Mouse (Mus musculus) limb, embryonic 10.5 days (tissue): ENCODE measurements around the gene Zfp141. TPM values are rescaled to one million over a fixed set of nuclear protein-coding genes. Genes with fewer than 3 reads are reported as not detected.
"Not testable (repeated sequence)": the region's sequence is repeated elsewhere in the genome, so short reads cannot be mapped to it uniquely, and the experiment has no call there.

Experiments
- DNase-seq: peaks from one replicate; pipeline ENCODE4 v3.0.0-alpha.2; 2017; ENCODE audit warnings: low spot score
- H3K27ac ChIP-seq: fragments of 300-500 bp; sonication (generic); 2 replicates; pipeline ENCODE4 v1.5.1; 2016; ENCODE audit warnings: mild to moderate bottlenecking
- H3K27me3 ChIP-seq: fragments of 300-500 bp; sonication (generic); 2 replicates; pipeline ENCODE4 v1.6.1; 2016; ENCODE audit warnings: low read depth, mild to moderate bottlenecking; ENCODE audit not compliant: poor library complexity, severe bottlenecking
- H3K36me3 ChIP-seq: fragments of 300-500 bp; sonication (generic); 2 replicates; pipeline ENCODE4 v1.6.1; 2016; ENCODE audit warnings: mild to moderate bottlenecking, moderate library complexity
- H3K4me1 ChIP-seq: fragments of 300-500 bp; sonication (generic); 2 replicates; pipeline ENCODE4 v1.6.1; 2016
- H3K4me3 ChIP-seq: fragments of 300-500 bp; sonication (generic); 2 replicates; pipeline ENCODE4 v1.5.1; 2016; ENCODE audit warnings: mild to moderate bottlenecking, moderate library complexity
- H3K9me3 ChIP-seq: fragments of 300-500 bp; sonication (generic); replicated peaks from 2 replicates; pipeline ENCODE4 v1.6.1; 2016; ENCODE audit warnings: mild to moderate bottlenecking
- WGBS: fragments of 180-500 bp; shearing (Covaris S2); methylation state at CpG from one replicate; pipeline ENCODE4 v1.1.7; 2016; 5-methylcytosine and 5-hydroxymethylcytosine counted together
- polyA plus RNA-seq: library from polyadenylated mRNA; unstranded; fragments of >200 nt; fragmentation: Nextera tagmentation; extraction: Ambion mirVana; gene quantifications from 2 replicates; pipeline ENCODE4 v1.2.1, GENCODE M21; 2016

Gene Zfp141
- 17.4 and 19.4 TPM in 2 replicates for polyA plus RNA-seq

DNA sequence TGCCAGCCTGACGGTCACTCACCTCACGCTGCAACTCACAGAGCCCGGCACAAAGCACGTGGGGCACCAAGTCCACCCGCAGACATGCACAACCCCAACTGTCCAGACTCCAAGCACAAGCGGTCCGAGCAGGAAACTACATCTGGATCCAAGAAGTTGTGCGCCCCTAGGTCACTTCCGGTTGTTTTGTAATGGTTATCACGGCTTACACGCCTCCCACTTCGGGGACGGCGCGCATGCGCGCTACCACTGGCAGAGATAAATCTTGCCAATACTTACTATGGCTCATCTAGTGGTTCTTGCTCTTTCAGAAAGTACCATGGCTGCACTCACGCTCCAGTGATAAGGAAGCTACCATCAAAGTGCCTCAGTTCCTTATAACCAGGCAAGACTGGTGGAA is at the start of gene Zfp141:
Gene Zfp141, minus strand, starts transcription at position 153 of the 400 bp plus-strand sequence.
- Histone ChIP-seq H3K36me3 (peaks cover 26% of the 10 kb centered on the region), H3K27ac (peak within 1 kb of the TSS; percentile 85), H3K4me3 (peak within 1 kb of the TSS; percentile 61)
- H3K27me3 ChIP-seq, H3K4me1 ChIP-seq, H3K9me3 ChIP-seq: not testable (repeated sequence)
- peak; percentile 86 for DNase-seq
- 3% methylated on average over 18 of the region's 18 CpGs for WGBS

DNA sequence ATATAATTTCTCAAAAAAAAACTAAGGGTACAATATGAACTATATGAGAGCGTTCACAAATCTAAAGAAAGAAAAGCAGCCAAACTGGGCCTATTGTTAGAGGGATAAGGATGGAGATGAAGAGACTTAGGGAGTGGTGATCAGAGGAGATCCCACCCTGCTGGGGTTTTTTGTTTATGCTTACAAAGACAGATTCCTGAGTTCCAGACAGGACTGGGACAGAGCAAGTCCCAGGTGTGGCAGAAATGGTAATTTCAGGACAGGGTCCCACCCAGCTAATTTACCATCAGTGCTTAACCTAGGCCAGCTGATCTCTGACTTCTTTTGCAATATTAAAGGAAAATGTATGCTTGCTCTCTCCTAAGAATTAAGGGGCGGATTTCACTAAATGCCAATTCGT is 46.2 kb upstream of the Zfp141 start:
- Histone ChIP-seq H3K27ac (no peak overlapping the region), H3K36me3 (no peaks in the 10 kb centered on the region), H3K4me1 (no peaks in the 10 kb centered on the region), H3K9me3 (0 out of 2 replicates have a peak, but pooled peaks cover 2% of the 10 kb centered on the region), H3K4me3 (no peak overlapping the region), H3K27me3 (no peaks in the 10 kb centered on the region)
- DNase-seq, result no peak
- WGBS, result 89% methylated on average over 3 of the region's 3 CpGs

GRCm38 (mm10) chr7:42505186-42505585 is 354 bp downstream of the Zfp141 start:
- 1% methylated on average over 20 of the region's 20 CpGs for WGBS
- Histone ChIP-seq H3K4me3 (peak overlapping the region; percentile 61), H3K36me3 (peaks cover 29% of the 10 kb centered on the region), H3K27ac (peak overlapping the region; percentile 85), H3K9me3 (no peaks in the 10 kb centered on the region), H3K4me1 (no peaks in the 10 kb centered on the region), H3K27me3 (no peaks in the 10 kb centered on the region)
- peak; percentile 57 for DNase-seq

DNA sequence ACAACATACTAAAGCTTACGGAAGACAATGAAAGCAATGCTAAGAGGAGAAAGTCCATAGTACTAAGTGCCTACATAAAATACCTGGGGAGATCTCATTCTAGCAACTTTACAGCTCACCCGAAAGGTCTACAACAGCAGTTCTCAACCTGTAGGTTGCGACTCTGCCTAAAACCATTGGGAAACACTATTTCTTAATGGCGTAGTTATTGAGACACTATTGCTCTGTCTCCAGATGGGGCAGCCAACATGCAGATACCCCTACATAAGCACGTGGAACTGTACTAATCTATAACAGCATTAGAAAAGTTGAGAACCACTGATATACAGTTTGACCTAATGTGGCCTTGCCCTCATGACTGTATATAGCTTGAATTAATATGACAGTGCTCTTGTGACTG is 7.3 kb downstream of the Zfp141 start:
- H3K4me1 ChIP-seq, result no peaks in the 10 kb centered on the region
- 97% methylated on average over 5 of the region's 5 CpGs for WGBS
- peaks cover 85% of the 10 kb centered on the region for H3K36me3 ChIP-seq

DNA sequence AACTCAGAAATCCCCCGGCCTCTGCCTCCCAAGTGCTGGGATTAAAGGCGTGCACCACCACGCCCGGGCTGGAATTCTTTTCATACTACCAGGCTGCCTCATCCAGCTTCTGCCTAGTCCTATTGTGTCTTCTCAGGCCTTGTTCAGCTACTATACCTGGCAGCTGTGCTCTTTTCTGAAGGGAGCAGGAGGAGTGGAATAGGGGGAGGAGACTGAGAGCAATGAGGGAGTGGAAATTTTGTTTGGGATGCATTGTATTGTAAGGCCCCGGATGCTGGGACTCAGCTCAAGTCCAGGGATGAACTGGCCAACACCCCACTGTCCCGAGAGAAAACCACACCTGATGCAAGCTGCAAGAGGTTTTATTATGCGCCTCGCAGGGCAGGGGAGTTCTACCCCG is 8.2 kb downstream of the Zfp141 start:
- H3K36me3 ChIP-seq, result peaks cover 84% of the 10 kb centered on the region

More for the DNA sequence above, 7.3 kb downstream of the Zfp141 start:
- no peaks in the 10 kb centered on the region for H3K27me3 ChIP-seq
- H3K27ac ChIP-seq, result no peak overlapping the region
- H3K9me3 ChIP-seq, result peaks cover 2% of the 10 kb centered on the region; the same call in 1 of the 2 replicates
- no peak for DNase-seq
- no peak overlapping the region for H3K4me3 ChIP-seq

DNA sequence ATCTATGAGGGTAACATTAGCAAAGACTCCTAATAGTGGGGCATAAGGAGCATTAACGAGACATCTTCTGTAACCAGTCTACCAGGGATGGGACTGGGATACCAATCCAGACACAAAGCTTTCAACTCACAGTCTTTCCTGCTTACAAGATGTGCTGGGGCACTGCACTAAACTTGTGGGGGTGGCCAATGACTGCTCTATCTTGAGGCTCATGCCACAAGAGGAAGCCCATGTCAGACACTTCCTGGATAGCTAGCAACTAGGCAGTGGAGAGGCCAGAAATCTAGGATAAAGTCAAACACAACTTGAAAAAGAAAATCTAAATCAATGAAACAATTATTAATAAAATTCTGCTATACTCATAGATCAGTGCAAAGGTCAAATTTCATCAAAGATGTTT is 9.3 kb downstream of the Zfp141 start:
- no peaks in the 10 kb centered on the region for H3K27me3 ChIP-seq
- H3K36me3 ChIP-seq, result peaks cover 73% of the 10 kb centered on the region
- no peak overlapping the region for H3K4me3 ChIP-seq
- H3K4me1 ChIP-seq, result no peaks in the 10 kb centered on the region
- WGBS, result 94% methylated on average over 1 of the region's 1 CpGs
- no peak overlapping the region for H3K27ac ChIP-seq
- DNase-seq, result no peak
- peaks cover 2% of the 10 kb centered on the region; the same call in 1 of the 2 replicates for H3K9me3 ChIP-seq

More for the DNA sequence above, 8.2 kb downstream of the Zfp141 start:
- Histone ChIP-seq H3K4me3 (no peak overlapping the region), H3K27me3 (no peaks in the 10 kb centered on the region), H3K4me1 (no peaks in the 10 kb centered on the region), H3K27ac (no peak overlapping the region), H3K9me3 (peaks cover 2% of the 10 kb centered on the region; the same call in 1 of the 2 replicates)
- 91% methylated on average over 9 of the region's 9 CpGs for WGBS
- DNase-seq, result no peak

GRCm38 (mm10) chr7:42490859-42491258 is 14.7 kb downstream of the Zfp141 start:
- H3K36me3 ChIP-seq, result peaks cover 69% of the 10 kb centered on the region
- WGBS, result 92% methylated on average over 5 of the region's 5 CpGs
- no peak overlapping the region for H3K27ac ChIP-seq

DNA sequence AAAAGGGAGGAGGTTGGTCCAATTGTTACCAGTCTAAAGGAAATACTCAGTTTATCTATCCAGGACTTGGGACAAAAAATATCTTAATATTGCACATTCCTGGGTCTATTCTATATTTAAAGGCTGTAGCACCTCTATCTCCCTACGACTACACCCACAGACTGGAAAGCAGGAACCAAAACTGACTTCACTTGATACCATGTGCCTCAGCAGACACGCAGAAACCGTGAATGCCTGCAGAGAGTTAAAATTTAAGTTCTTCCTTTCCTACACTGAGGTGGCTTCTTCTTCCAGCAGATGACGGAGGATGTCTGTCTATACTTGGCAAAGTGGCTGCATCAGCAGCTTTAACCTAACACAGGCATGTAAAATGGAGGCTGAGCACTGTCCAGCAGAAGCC is 15.2 kb downstream of the Zfp141 start:
- no peak overlapping the region for H3K27ac ChIP-seq
- no peak overlapping the region for H3K4me3 ChIP-seq
- no peak for DNase-seq
- H3K27me3 ChIP-seq, result no peaks in the 10 kb centered on the region
- 96% methylated on average over 4 of the region's 4 CpGs for WGBS
- H3K9me3 ChIP-seq, result peaks cover 2% of the 10 kb centered on the region; the same call in 1 of the 2 replicates
- H3K4me1 ChIP-seq, result no peaks in the 10 kb centered on the region
- H3K36me3 ChIP-seq, result peaks cover 69% of the 10 kb centered on the region

More at GRCm38 (mm10) chr7:42490859-42491258, 14.7 kb downstream of the Zfp141 start:
- Histone ChIP-seq H3K4me3 (no peak overlapping the region), H3K9me3 (peaks cover 2% of the 10 kb centered on the region; the same call in 1 of the 2 replicates), H3K4me1 (no peaks in the 10 kb centered on the region), H3K27me3 (no peaks in the 10 kb centered on the region)
- DNase-seq, result no peak

DNA sequence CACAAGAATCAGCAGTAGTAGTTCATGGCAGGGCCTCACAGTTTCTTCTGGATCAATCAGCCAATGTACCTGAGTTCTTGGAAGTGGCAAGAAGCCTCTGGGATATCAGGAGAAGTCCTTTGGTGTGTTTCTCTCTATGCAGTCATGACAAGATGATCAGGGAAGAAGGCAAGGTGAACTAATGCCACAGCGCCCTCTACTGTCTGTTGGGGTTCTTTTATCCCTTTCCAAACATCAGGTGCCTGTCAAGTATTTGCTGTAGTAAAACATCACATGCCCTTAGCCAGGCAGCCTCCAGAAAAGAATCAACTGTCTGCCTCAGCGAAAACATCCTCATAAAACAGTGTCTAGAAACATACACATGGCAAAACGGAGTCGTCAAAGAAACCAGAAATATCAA is 50.9 kb downstream of the Zfp141 start:
- Histone ChIP-seq H3K36me3 (no peaks in the 10 kb centered on the region), H3K9me3 (peaks cover 3% of the 10 kb centered on the region; the same call in 1 of the 2 replicates), H3K4me3 (no peak overlapping the region), H3K4me1 (no peaks in the 10 kb centered on the region), H3K27ac (no peak overlapping the region), H3K27me3 (no peaks in the 10 kb centered on the region)
- DNase-seq, result no peak
- WGBS, result 75% methylated on average over 4 of the region's 4 CpGs

DNA sequence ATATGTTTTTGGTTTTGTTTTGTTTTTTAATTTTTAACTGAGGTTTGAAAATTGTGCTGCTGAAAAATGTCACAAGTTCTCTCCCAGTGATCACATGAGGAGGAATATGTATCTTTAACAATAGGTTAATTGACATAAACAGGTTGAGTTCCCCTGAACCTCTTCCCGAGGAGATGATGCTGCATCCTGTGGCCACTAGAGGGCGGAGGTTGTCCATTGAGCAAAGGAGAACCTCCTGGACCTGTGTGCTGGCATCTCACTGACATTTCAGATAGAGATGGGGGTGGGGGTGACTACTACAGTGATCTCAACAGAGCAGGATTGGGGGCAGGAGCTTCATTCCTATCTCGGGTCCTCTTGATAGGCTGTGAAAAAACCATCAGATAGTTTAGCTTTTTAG is 54.9 kb downstream of the Zfp141 start:
- WGBS, result 51% methylated on average over 3 of the region's 3 CpGs
- Histone ChIP-seq H3K4me1 (no peaks in the 10 kb centered on the region), H3K27me3 (no peaks in the 10 kb centered on the region), H3K4me3 (no peak overlapping the region), H3K9me3 (peaks cover 15% of the 10 kb centered on the region; the same call in 1 of the 2 replicates), H3K36me3 (no peaks in the 10 kb centered on the region), H3K27ac (no peak overlapping the region)
- no peak for DNase-seq

- Histone ChIP-seq H3K36me3 (no peaks in the 10 kb centered on the region), H3K4me3 (no peak within 1 kb of the TSS), H3K4me1 (no peaks in the 10 kb centered on the region), H3K27me3 (no peaks in the 10 kb centered on the region), H3K9me3 (peaks cover 18% of the 10 kb centered on the region; the same call in 1 of the 2 replicates), H3K27ac (no peak within 1 kb of the TSS)
- WGBS, result 83% methylated on average over 5 of the region's 5 CpGs
- DNase-seq, result no peak
These were observed 57.7 kb downstream of the Zfp141 start, which contains the start of gene 4933421I07Rik for GRCm38 (mm10) chr7:42447850-42448249. Gene 4933421I07Rik (minus strand): TSS chr7:42448120.

- H3K4me1 ChIP-seq, result no peaks in the 10 kb centered on the region
These were observed 58.2 kb downstream of the Zfp141 start for GRCm38 (mm10) chr7:42447352-42447751.

More at GRCm38 (mm10) chr7:42447352-42447751, 58.2 kb downstream of the Zfp141 start:
- DNase-seq, result no peak
- Histone ChIP-seq H3K4me3 (no peak overlapping the region), H3K9me3 (peaks cover 18% of the 10 kb centered on the region; the same call in 1 of the 2 replicates), H3K27ac (no peak overlapping the region), H3K36me3 (no peaks in the 10 kb centered on the region), H3K27me3 (no peaks in the 10 kb centered on the region)
- WGBS, result 90% methylated on average over 9 of the region's 9 CpGs
